Mouse (Mus musculus) layer of hippocampus, adult 9-10 months (tissue): ENCODE data around the gene Tmem200a.

Experiments
- DNase-seq: peaks from one replicate; pipeline ENCODE4 v3.0.0; 2022; ENCODE audit warnings: low spot score

The Tmem200a gene

GRCm38 (mm10) chr10:25884512-25884911 is 194.3 kb downstream of the Tmem200a start:
- DNase-seq, result no peak

DNA sequence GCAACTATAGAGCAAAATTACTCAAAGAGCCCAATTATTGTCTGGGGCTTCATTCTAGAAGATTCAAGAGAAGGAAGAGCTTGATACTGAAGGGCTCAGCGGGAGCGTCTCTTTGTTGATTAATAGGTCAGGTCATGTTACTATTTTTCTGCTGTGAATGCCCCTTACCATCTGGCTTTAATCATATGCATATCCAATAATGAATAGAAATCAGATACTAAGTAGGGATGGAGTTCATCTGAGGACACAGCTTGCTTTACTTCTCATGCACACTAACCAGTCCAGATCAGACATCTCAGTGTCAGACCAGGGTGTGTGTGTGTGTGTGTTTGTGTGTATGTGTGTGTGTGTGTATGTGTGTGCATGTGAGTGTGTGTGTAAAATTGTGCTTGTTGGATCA is 201.1 kb downstream of the Tmem200a start:
- no peak for DNase-seq

DNA sequence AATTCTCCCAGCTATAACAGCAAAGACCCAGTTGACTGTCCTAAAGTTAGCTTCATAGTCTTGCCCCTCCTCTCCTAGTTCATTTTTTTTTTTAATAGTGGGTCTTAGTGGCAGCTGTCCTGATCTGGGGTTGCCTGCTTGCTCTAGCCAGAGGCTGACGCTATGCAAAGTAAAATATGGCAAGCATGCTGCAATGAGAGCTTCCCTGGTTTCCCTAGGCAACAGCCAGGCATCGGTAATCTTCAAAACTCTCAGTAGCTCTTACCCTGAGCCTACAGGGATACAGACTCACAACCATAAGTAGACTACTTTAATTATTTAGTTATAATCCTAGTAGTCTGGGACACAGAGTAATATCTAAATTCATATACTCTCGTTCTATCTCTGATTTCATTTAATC is 202.0 kb downstream of the Tmem200a start:
- no peak for DNase-seq

- no peak for DNase-seq
Observed at GRCm38 (mm10) chr10:25868739-25869138, 210.1 kb downstream of the Tmem200a start.
